Mouse (Mus musculus) C2C12 (cell line): Measurements from ENCODE around the gene Myo1b.

Experiments used
- CEBPB ChIP-seq: IDR thresholded peaks from one replicate; pipeline ENCODE4 v1.6.1; 2011; ENCODE audit warnings: low read depth, mild to moderate bottlenecking, control low read depth, moderate library complexity
- CTCF ChIP-seq: IDR thresholded peaks from one replicate; pipeline ENCODE4 v1.5.1; 2011; ENCODE audit not compliant: control insufficient read depth, insufficient read depth, insufficient read length
- FOSL1 ChIP-seq: IDR thresholded peaks from one replicate; pipeline ENCODE4 v1.8.0; 2011; ENCODE audit warnings: mild to moderate bottlenecking, low read length; ENCODE audit not compliant: poor library complexity, insufficient read depth, severe bottlenecking
- MAX ChIP-seq: IDR thresholded peaks from one replicate; pipeline ENCODE4 v1.6.1; 2011; ENCODE audit warnings: mild to moderate bottlenecking, control low read depth
- MYOD1 ChIP-seq: IDR thresholded peaks from one replicate; pipeline ENCODE4 v1.6.1; 2011; ENCODE audit warnings: low read depth; ENCODE audit not compliant: control insufficient read depth, insufficient read length
- MYOG ChIP-seq: IDR thresholded peaks from one replicate; pipeline ENCODE4 v1.6.1; 2011; ENCODE audit not compliant: control insufficient read depth, insufficient read length; ENCODE audit errors: extremely low read depth
- USF1 ChIP-seq: IDR thresholded peaks from one replicate; pipeline ENCODE4 v1.6.1; 2011; ENCODE audit warnings: low read depth, mild to moderate bottlenecking, control low read depth, moderate library complexity

- TF ChIP-seq CTCF (no peak), USF1 (no peak), FOSL1 (no peak), MAX (no peak), CEBPB (no peak), MYOG (no peak), MYOD1 (no peak)
Observed at GRCm38 (mm10) chr1:51808847-51809246, 107.0 kb downstream of the Myo1b start.
